Mouse (Mus musculus) olfactory bulb, adult 2 months (tissue): ENCODE data around the gene Morn2. TPM values are rescaled to one million over a fixed set of nuclear protein-coding genes. Genes with fewer than 3 reads are reported as not detected.
"Not testable (repeated sequence)": the region's sequence is repeated elsewhere in the genome, so short reads cannot be mapped to it uniquely, and the experiment has no call there.

ENCODE experiments used
- H3K27ac ChIP-seq: fragments of 200-500 bp; 2 replicates; pipeline ENCODE4 v1.5.1; 2012; ENCODE audit warnings: low read depth, low read length; ENCODE audit not compliant: insufficient read depth
- H3K4me1 ChIP-seq: fragments of 200-500 bp; 2 replicates; pipeline ENCODE4 v1.6.1; 2012; ENCODE audit warnings: low read length; ENCODE audit not compliant: control insufficient read depth, insufficient read depth
- H3K4me3 ChIP-seq: fragments of 200-500 bp; 2 replicates; pipeline ENCODE4 v1.5.1; 2012; ENCODE audit warnings: mild to moderate bottlenecking, low read depth, low read length, moderate library complexity; ENCODE audit not compliant: insufficient read depth
- CTCF ChIP-seq: fragments of 200-500 bp; IDR thresholded peaks from 2 replicates; pipeline ENCODE4 v1.5.1; 2012; ENCODE audit warnings: low read depth, mild to moderate bottlenecking, low read length, moderate library complexity; ENCODE audit not compliant: insufficient read depth
- POLR2A ChIP-seq: fragments of 200-500 bp; IDR thresholded peaks from 2 replicates; pipeline ENCODE4 v1.6.1; 2012; ENCODE audit warnings: mild to moderate bottlenecking, low read depth, low read length, moderate library complexity; ENCODE audit not compliant: insufficient read depth
- WGBS: fragments of 180-500 bp; shearing (Covaris S2); methylation state at CpG from one replicate; pipeline ENCODE4 v1.1.7; 2018; 5-methylcytosine and 5-hydroxymethylcytosine counted together
- polyA plus RNA-seq: library from polyadenylated mRNA; stranded (reverse); fragments of >200 nt; gene quantifications from 2 replicates; pipeline ENCODE4 v1.2.4, GENCODE M21; 2012; ENCODE audit warnings: low replicate concordance; ENCODE audit not compliant: missing spikeins, insufficient read depth, insufficient read length

The Morn2 gene
- not detected in 2 replicates for polyA plus RNA-seq

GRCm38 (mm10) chr17:80290074-80290657 is at the start of gene Morn2, which contains the start of gene Dhx57:
TSS of gene Morn2 (plus strand) at chr17:80290203.
TSS of gene Dhx57 (minus strand) at chr17:80290476.
- Histone ChIP-seq H3K4me1 (no peaks in the 10 kb centered on the region), H3K4me3 (peak within 1 kb of the TSS; percentile 59), H3K27ac (peak within 1 kb of the TSS; percentile 59)
- TF ChIP-seq CTCF, result no peak
- TF ChIP-seq POLR2A, result peak; percentile 50; the same call in 1 of the 2 replicates
- WGBS, result under 1% methylated on average over 35 of the region's 35 CpGs

- TF ChIP-seq CTCF, result no peak
- no peak for TF ChIP-seq POLR2A
- Histone ChIP-seq H3K27ac (no peak overlapping the region), H3K4me1 (no peaks in the 10 kb centered on the region), H3K4me3 (no peak overlapping the region)
- WGBS, result 89% methylated on average over 9 of the region's 9 CpGs
Measured at GRCm38 (mm10) chr17:80241594-80241993, 48.4 kb upstream of the Morn2 start.

GRCm38 (mm10) chr17:80243116-80243515 is 46.9 kb upstream of the Morn2 start:
- Histone ChIP-seq H3K27ac (no peak overlapping the region), H3K4me1 (no peaks in the 10 kb centered on the region), H3K4me3 (no peak overlapping the region)
- TF ChIP-seq CTCF (no peak), POLR2A (no peak)
- WGBS, result 93% methylated on average over 13 of the region's 13 CpGs

DNA sequence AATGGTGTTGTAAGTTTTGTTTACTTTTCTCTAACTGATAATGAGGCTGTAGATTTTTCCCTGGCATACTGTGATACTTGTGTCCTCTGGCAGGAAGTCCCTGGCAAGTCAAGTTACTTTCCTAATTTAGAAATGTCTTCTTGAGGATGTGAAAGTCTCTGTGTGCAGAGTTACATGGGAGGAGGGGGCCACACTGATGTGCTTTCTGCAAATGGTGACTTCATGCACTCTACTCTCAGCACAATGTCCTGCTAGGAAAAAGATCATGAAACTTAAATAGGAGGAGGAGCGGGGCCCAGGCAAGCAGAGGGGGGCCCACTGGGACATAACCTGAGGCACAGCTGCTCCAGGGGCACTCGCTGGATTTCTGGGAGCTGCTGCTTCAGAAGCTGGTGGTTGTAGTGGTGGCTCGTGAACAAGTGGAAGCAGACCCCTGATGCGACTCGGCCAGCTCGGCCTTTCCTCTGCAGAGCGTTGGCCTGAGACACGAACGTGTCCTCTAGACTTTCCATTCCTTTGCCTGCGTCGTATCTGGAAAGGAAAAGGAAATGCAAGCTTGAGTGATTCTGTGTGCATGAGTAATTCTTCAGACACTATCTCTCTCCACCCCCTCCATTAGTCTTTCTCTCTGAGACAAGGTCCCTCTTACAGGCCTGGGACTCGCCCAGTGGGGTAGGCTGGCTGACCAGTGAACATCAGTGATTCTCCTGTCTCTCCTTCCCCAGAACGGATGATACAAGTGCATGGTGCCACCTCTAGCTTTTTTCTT is 37.1 kb upstream of the Morn2 start:
- 85% methylated on average over 13 of the region's 13 CpGs for WGBS
- H3K4me3 ChIP-seq, result no peak overlapping the region
- H3K27ac ChIP-seq, result no peak overlapping the region
- H3K4me1 ChIP-seq, result no peaks in the 10 kb centered on the region
- TF ChIP-seq CTCF (no peak), POLR2A (no peak)

DNA sequence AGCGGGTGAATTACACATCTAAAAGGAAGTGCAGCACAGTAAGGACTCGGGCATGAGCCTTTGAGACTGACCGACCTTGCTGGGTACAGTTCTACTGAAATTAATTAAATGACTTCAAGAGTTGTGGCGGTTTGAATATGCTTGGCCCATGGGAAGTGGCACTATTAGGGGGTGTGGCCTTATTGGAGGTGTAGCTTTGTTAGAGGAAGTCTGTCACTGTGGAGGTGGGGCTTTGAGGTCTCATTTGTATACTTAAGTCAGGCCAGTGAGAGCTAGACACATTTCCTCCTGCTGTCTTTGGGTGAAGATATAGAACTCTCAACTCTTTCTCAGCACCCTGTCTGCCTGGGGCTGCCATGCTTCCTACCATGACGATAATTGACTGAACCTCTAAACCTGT is 35.6 kb upstream of the Morn2 start:
- no peak for TF ChIP-seq CTCF
- no peak for TF ChIP-seq POLR2A
- H3K27ac ChIP-seq, result no peak overlapping the region
- H3K4me1 ChIP-seq, result no peaks in the 10 kb centered on the region
- 94% methylated on average over 5 of the region's 5 CpGs for WGBS
- no peak overlapping the region for H3K4me3 ChIP-seq

DNA sequence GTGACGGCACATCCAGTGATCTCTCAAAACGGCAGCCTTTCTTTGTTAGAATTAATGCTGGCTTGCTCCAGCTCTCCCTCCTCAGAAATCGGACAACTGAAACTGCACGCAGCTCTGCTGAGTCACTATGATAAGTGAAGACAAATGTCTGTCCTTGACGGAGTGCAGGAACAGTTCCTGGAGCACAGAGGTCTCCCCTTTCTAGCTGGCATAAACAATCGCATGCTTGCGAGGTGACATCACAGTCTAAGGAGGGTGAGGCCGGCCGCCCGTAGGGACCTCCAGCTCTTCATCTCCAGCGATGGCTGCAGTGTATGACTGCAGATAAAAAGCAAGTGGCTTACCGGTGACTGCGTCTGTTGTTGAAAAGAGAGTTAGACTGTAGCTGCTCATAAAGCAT is 34.8 kb upstream of the Morn2 start:
- Histone ChIP-seq H3K4me1 (no peaks in the 10 kb centered on the region), H3K27ac (no peak overlapping the region), H3K4me3 (no peak overlapping the region)
- 60% methylated on average over 13 of the region's 13 CpGs for WGBS
- TF ChIP-seq CTCF (no peak), POLR2A (no peak)

- no peak overlapping the region for H3K27ac ChIP-seq
- TF ChIP-seq CTCF (no peak), POLR2A (no peak)
- H3K4me3 ChIP-seq, result no peak overlapping the region
- WGBS, result 89% methylated on average over 4 of the region's 4 CpGs
- no peaks in the 10 kb centered on the region for H3K4me1 ChIP-seq
Measured at GRCm38 (mm10) chr17:80267065-80267464, 22.9 kb upstream of the Morn2 start.

GRCm38 (mm10) chr17:80268151-80268550 is 21.9 kb upstream of the Morn2 start:
- TF ChIP-seq POLR2A (no peak), CTCF (no peak)
- WGBS, result 98% methylated on average over 3 of the region's 3 CpGs
- no peak overlapping the region for H3K27ac ChIP-seq
- H3K4me3 ChIP-seq, result no peak overlapping the region
- H3K4me1 ChIP-seq, result no peaks in the 10 kb centered on the region

DNA sequence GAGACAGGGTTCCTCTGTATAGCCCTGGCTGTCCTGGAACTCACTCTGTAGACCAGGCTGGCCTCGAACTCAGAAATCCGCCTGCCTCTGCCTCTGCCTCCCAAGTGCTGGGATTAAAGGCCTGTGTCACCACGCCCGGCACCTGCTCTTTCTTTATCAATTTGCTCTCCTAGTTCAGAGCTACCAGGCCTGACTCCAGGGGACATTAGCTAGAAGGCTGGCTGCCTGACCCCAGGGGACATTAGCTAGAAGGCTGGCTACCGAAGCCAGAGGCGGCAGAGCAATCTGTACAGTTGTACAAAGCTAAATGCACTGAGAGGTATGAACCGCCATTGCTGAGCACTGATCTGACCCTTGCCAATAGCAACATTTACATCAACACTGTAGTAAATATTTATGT is 19.4 kb upstream of the Morn2 start:
- 98% methylated on average over 7 of the region's 7 CpGs for WGBS
- H3K4me1 ChIP-seq, H3K27ac ChIP-seq, H3K4me3 ChIP-seq: not testable (repeated sequence)

DNA sequence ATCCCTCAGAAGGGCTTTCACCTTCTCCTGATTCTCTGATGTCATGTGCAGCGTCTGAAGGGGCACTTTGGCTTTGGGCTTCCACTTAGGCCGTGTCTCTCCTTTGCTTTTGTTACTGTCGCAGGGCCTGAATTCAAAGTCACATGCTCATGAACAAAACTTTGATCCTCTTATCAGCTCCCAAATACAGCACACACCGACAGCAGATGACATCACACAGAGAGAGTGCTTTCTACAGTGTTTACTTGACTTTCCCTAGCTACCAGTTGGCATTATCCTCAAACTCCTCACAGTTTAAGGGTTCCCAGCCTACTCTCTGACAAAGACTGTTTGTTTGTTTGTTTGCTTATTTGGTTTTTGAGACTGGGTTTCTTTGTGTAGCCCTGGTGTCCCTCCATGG is 11.7 kb upstream of the Morn2 start:
- Histone ChIP-seq H3K27ac (no peak overlapping the region), H3K4me3 (no peak overlapping the region), H3K4me1 (no peaks in the 10 kb centered on the region)
- TF ChIP-seq CTCF, result no peak
- no peak for TF ChIP-seq POLR2A
- 89% methylated on average over 4 of the region's 4 CpGs for WGBS
